Mouse (Mus musculus) heart, adult 18-20 months (tissue): Measurements from ENCODE around the gene Cyp2a12. TPM values are rescaled to one million over a fixed set of nuclear protein-coding genes. Genes with fewer than 3 reads are reported as not detected.
"Not testable (repeated sequence)": the region's sequence is repeated elsewhere in the genome, so short reads cannot be mapped to it uniquely, and the experiment has no call there.

Experiments used
- DNase-seq, 2 experiments: peaks; one replicate each; pipeline ENCODE4 v3.0.0; 2021 to 2022; ENCODE audit warnings: mixed read lengths in 1 of 2
- long read RNA-seq, 2 experiments: library from polyadenylated mRNA; stranded (forward); transcript quantifications; one replicate each; pipeline ENCODE4 v2.0.0; 2021
- total RNA-seq, 2 experiments: library from RNA; stranded (reverse); gene quantifications; 2 replicates each; pipeline ENCODE4 v1.2.3; 2021

Cyp2a12 gene
- not detected for total RNA-seq
- long read RNA-seq, experiment 1, result 0 reads
- long read RNA-seq, experiment 2, result 0 reads

- DNase-seq, result no peak
These were observed at the start of gene Cyp2a12 for GRCm38 (mm10) chr7:27028789-27029188. Gene Cyp2a12, plus strand, starts transcription at chr7:27029081.

- DNase-seq, result not testable (repeated sequence)
These were observed 47.4 kb upstream of the Cyp2a12 start for GRCm38 (mm10) chr7:26981464-26981863.

- DNase-seq, result not testable (repeated sequence)
These were observed 46.9 kb upstream of the Cyp2a12 start for GRCm38 (mm10) chr7:26981937-26982336.

GRCm38 (mm10) chr7:26982551-26982950 lies 46.3 kb upstream of the Cyp2a12 start:
- DNase-seq, result no peak

- not testable (repeated sequence) for DNase-seq
These were observed 45.7 kb upstream of the Cyp2a12 start for GRCm38 (mm10) chr7:26983151-26983550.

- not testable (repeated sequence) for DNase-seq
These were observed 2.3 kb upstream of the Cyp2a12 start for GRCm38 (mm10) chr7:27026581-27026980.

- not testable (repeated sequence) for DNase-seq
These were observed 20.0 kb downstream of the Cyp2a12 start for GRCm38 (mm10) chr7:27048886-27049285.

- DNase-seq, result not testable (repeated sequence)
These were observed 30.5 kb downstream of the Cyp2a12 start for GRCm38 (mm10) chr7:27059333-27059732.

GRCm38 (mm10) chr7:27059896-27060295 lies 31.0 kb downstream of the Cyp2a12 start:
- not testable (repeated sequence) for DNase-seq

- DNase-seq, result no peak
These were observed 49.8 kb downstream of the Cyp2a12 start for GRCm38 (mm10) chr7:27078641-27079040.

- DNase-seq, result no peak
These were observed 52.7 kb downstream of the Cyp2a12 start for GRCm38 (mm10) chr7:27081625-27082024.

Other genes starting within 250 kb of the Cyp2a12 start
- gene Cyp2g1, start 220.2 kb upstream of the Cyp2a12 start, total RNA-seq, result not detected
- gene Cyp2a5, start 193.8 kb upstream of the Cyp2a12 start, total RNA-seq, result 10 to 100 TPM in 1 of 2 experiments, not detected in 1; 16.0 TPM
- gene Cyp2a22, start 89.7 kb upstream of the Cyp2a12 start, total RNA-seq, result not detected
- gene Cyp2f2, start 90.8 kb downstream of the Cyp2a12 start, total RNA-seq, result 10 to 100 TPM in 1 of 2 experiments, under 1 TPM in 1; 0.92 to 47.3 TPM
- gene Cyp2t4, start 124.6 kb downstream of the Cyp2a12 start, total RNA-seq, result not detected
- gene Egln2, start 137.7 kb downstream of the Cyp2a12 start, total RNA-seq, result 10 to 100 TPM; 58.6 to 60.1 TPM
- gene Rab4b, start 149.8 kb downstream of the Cyp2a12 start, total RNA-seq, result 10 to 100 TPM; 10.5 to 11.6 TPM
- gene Gm21983, start 152.0 kb downstream of the Cyp2a12 start, total RNA-seq, result not detected
- gene Mia, start 152.1 kb downstream of the Cyp2a12 start, total RNA-seq, result under 1 TPM in 1 of 2 experiments, not detected in 1; 0.57 TPM
- gene BC024978, start 166.7 kb downstream of the Cyp2a12 start, total RNA-seq, result 10 to 100 TPM; 10.8 to 15.7 TPM
- gene Snrpa, start 167.2 kb downstream of the Cyp2a12 start, total RNA-seq, result 10 to 100 TPM; 40.1 to 40.2 TPM
- 1 to 10 TPM; 4.6 TPM for gene Itpkc, start 199.6 kb downstream of the Cyp2a12 start, total RNA-seq
- 10 to 100 TPM in 1 of 2 experiments, 1 to 10 TPM in 1; 9.8 to 11.3 TPM for gene Coq8b, start 203.9 kb downstream of the Cyp2a12 start, total RNA-seq
- 1 to 10 TPM; 2.4 to 3.3 TPM for gene Numbl, start 229.4 kb downstream of the Cyp2a12 start, total RNA-seq